Mouse (Mus musculus) neural tube, embryonic 15.5 days (tissue): ENCODE data around the gene Gm44511. TPM values are rescaled to one million over a fixed set of nuclear protein-coding genes. Genes with fewer than 3 reads are reported as not detected.

Experiments used
- ATAC-seq: fragments of 200-750 bp; cut with Nextera tagmentation; 2 replicates; pipeline ENCODE4 v1.8.0; 2017; ENCODE audit warnings: mild to moderate bottlenecking, moderate TSS enrichment, moderate library complexity; ENCODE audit not compliant: low FRiP score
- H3K27ac ChIP-seq: fragments of 300-500 bp; sonication (generic); replicated peaks from 2 replicates; pipeline ENCODE4 v1.5.1; 2015; ENCODE audit warnings: mild to moderate bottlenecking, inconsistent platforms
- H3K27me3 ChIP-seq: fragments of 300-500 bp; sonication (generic); replicated peaks from 2 replicates; pipeline ENCODE4 v1.6.1; 2015; ENCODE audit warnings: inconsistent platforms
- H3K36me3 ChIP-seq: fragments of 300-500 bp; sonication (generic); 2 replicates; pipeline ENCODE4 v1.6.1; 2015; ENCODE audit warnings: inconsistent platforms
- H3K4me1 ChIP-seq: fragments of 300-500 bp; sonication (generic); 2 replicates; pipeline ENCODE4 v1.6.1; 2015; ENCODE audit warnings: inconsistent platforms
- H3K4me2 ChIP-seq: fragments of 300-500 bp; sonication (generic); 2 replicates; pipeline ENCODE4 v1.6.1; 2015; ENCODE audit warnings: inconsistent platforms, mild to moderate bottlenecking, moderate library complexity
- H3K4me3 ChIP-seq: fragments of 300-500 bp; sonication (generic); replicated peaks from 2 replicates; pipeline ENCODE4 v1.5.1; 2015; ENCODE audit warnings: mild to moderate bottlenecking, inconsistent platforms
- H3K9ac ChIP-seq: fragments of 300-500 bp; sonication (generic); replicated peaks from 2 replicates; pipeline ENCODE4 v1.6.1; 2015; ENCODE audit warnings: mild to moderate bottlenecking, inconsistent platforms
- H3K9me3 ChIP-seq: fragments of 300-500 bp; sonication (generic); replicated peaks from 2 replicates; pipeline ENCODE4 v1.6.1; 2016; ENCODE audit warnings: inconsistent platforms
- WGBS: fragments of 180-500 bp; shearing (Covaris S2); methylation state at CpG from one replicate; pipeline ENCODE4 v1.1.7; 2015; ENCODE audit warnings: mixed read lengths; 5-methylcytosine and 5-hydroxymethylcytosine counted together
- polyA plus RNA-seq: library from polyadenylated mRNA; unstranded; fragments of >200 nt; fragmentation: Nextera tagmentation; extraction: Ambion mirVana; gene quantifications from 2 replicates; pipeline ENCODE4 v1.2.1, GENCODE M21; 2015

The Gm44511 gene
- polyA plus RNA-seq, 1 experiment from 2014 or later = not detected

DNA sequence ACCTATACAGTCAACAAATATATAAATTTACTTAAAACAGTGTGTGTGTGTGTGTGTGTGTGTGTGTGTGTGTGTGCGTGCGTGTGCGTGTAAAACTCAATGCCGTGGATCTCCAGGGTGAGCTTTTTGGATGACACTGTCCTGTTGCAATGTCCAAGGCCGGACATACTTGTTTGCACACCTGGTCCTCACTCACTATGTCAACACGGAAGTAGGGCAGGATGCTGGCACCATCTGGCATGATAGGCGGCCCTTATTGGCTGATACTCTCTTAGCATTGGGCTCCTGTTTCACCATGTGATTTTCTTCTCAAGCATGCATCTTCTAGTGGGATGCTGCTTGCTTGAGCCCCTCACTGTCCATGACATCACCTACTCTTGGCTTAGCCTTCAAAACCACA lies 13.8 kb upstream of the Gm44511 start:
- WGBS = 76% methylated on average over 7 of the region's 7 CpGs
- H3K4me3 ChIP-seq = peak overlapping the region; percentile 77
- H3K4me1 ChIP-seq = peaks cover 33% of the 10 kb centered on the region
- no peaks in the 10 kb centered on the region for H3K27me3 ChIP-seq
- no peak overlapping the region for H3K9ac ChIP-seq
- ATAC-seq = no peak
- H3K36me3 ChIP-seq = no peaks in the 10 kb centered on the region
- no peaks in the 10 kb centered on the region for H3K9me3 ChIP-seq
- peak overlapping the region; percentile 70 for H3K4me2 ChIP-seq
- H3K27ac ChIP-seq = no peak overlapping the region; the same call in 1 of the 2 replicates

- H3K9me3 ChIP-seq = no peaks in the 10 kb centered on the region
- 0 out of 2 replicates have a peak, but pooled peaks have one; percentile 0 for ATAC-seq
- H3K4me2 ChIP-seq = peak overlapping the region; percentile 70
- peak overlapping the region; percentile 77 for H3K4me3 ChIP-seq
- peaks cover 28% of the 10 kb centered on the region for H3K4me1 ChIP-seq
- no peaks in the 10 kb centered on the region for H3K36me3 ChIP-seq
- WGBS = under 1% methylated on average over 17 of the region's 17 CpGs
- H3K27ac ChIP-seq = peak overlapping the region; percentile 93
- no peaks in the 10 kb centered on the region for H3K27me3 ChIP-seq
- peak overlapping the region; percentile 40 for H3K9ac ChIP-seq
Observed at GRCm38 (mm10) chr6:128839266-128839771, 13.2 kb upstream of the Gm44511 start.

GRCm38 (mm10) chr6:128838342-128839265 lies 12.5 kb upstream of the Gm44511 start:
- Histone ChIP-seq H3K4me3 (peak overlapping the region; percentile 77), H3K9ac (peak overlapping the region; percentile 80), H3K4me2 (peak overlapping the region; percentile 70), H3K36me3 (no peaks in the 10 kb centered on the region), H3K27ac (peak overlapping the region; percentile 93), H3K4me1 (peaks cover 24% of the 10 kb centered on the region), H3K9me3 (no peaks in the 10 kb centered on the region), H3K27me3 (no peaks in the 10 kb centered on the region)
- peak; percentile 68 for ATAC-seq
- under 1% methylated on average over 49 of the region's 49 CpGs for WGBS

- Histone ChIP-seq H3K9me3 (no peaks in the 10 kb centered on the region), H3K9ac (peak overlapping the region; percentile 43), H3K4me3 (peak overlapping the region; percentile 77), H3K4me2 (peak overlapping the region; percentile 70), H3K4me1 (peaks cover 24% of the 10 kb centered on the region), H3K36me3 (no peaks in the 10 kb centered on the region), H3K27ac (peak overlapping the region; percentile 93), H3K27me3 (no peaks in the 10 kb centered on the region)
- ATAC-seq = peak; percentile 40
- 3% methylated on average over 14 of the region's 14 CpGs for WGBS
Observed at GRCm38 (mm10) chr6:128837454-128838341, 11.6 kb upstream of the Gm44511 start.

DNA sequence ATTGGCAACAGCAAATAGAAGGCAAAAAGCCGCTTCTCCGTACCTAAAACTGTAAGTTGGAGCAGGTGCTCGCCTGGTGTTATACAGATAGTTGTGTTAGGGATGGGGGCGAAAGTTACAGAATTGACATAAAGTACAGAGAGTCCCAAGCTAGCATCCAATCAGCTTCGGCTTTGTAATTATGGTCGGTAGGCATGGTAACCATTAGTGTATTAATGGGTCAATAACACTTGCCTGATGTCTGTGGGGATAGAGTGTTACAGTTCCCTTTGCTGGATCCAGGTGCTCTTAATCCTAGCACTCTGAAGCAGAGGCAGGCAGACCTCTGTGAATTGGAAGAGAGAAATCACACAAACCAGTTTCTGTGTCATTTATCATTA lies 10.8 kb upstream of the Gm44511 start:
- no peak for ATAC-seq
- 86% methylated on average over 6 of the region's 6 CpGs for WGBS
- peaks cover 22% of the 10 kb centered on the region for H3K4me1 ChIP-seq
- peak overlapping the region; percentile 77 for H3K4me3 ChIP-seq
- no peaks in the 10 kb centered on the region for H3K36me3 ChIP-seq
- H3K9me3 ChIP-seq = no peaks in the 10 kb centered on the region
- H3K4me2 ChIP-seq = peak overlapping the region; percentile 70
- H3K27me3 ChIP-seq = no peaks in the 10 kb centered on the region
- no peak overlapping the region for H3K9ac ChIP-seq
- peak overlapping the region; percentile 93 for H3K27ac ChIP-seq

DNA sequence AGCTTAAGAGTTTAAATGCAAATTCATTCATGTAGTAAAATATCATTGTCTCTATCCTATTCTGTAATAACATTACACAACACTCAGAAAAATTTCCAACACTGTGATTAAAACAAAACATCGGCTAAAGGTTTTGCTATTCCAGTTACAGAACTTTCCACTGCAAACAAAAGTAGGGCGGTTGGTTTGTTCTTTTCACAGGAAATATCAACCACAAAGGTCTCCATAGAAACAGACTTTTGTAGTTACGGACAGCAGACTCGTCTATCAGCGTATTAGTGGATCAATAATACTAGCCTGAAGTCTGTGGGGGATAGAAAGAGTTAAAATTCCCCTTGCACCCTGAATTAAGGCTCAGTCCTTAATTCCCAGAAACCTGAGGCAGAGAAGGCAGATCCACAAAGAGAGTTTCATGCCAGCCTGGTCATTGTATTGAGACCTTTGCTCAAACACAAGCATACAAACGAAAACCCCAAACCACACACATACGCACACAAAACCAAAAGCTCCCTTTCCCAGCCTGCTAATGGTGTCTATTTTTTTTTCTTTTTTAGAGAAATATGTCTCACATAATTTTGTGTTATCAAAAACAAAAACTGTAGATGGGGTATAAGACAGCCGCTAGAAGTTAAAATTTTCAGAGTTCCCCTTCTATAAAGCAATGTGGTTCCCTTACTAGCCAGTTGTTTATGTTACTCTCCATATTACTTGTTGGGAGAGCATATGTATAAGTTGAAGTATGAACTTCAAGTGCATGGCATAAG lies 10.3 kb upstream of the Gm44511 start:
- no peak overlapping the region for H3K4me3 ChIP-seq
- peak overlapping the region; percentile 70; the same call in 1 of the 2 replicates for H3K4me2 ChIP-seq
- no peak for ATAC-seq
- no peaks in the 10 kb centered on the region for H3K27me3 ChIP-seq
- peaks cover 16% of the 10 kb centered on the region for H3K4me1 ChIP-seq
- no peak overlapping the region for H3K9ac ChIP-seq
- 79% methylated on average over 8 of the region's 8 CpGs for WGBS
- H3K9me3 ChIP-seq = no peaks in the 10 kb centered on the region
- no peaks in the 10 kb centered on the region for H3K36me3 ChIP-seq
- H3K27ac ChIP-seq = no peak overlapping the region

- Histone ChIP-seq H3K4me2 (no peak overlapping the region), H3K9ac (no peak overlapping the region), H3K36me3 (no peaks in the 10 kb centered on the region), H3K27ac (no peak overlapping the region), H3K9me3 (no peaks in the 10 kb centered on the region), H3K4me1 (peaks cover 16% of the 10 kb centered on the region), H3K4me3 (no peak overlapping the region), H3K27me3 (no peaks in the 10 kb centered on the region)
- no peak for ATAC-seq
- WGBS = 84% methylated on average over 4 of the region's 4 CpGs
Observed at GRCm38 (mm10) chr6:128835571-128835970, 9.5 kb upstream of the Gm44511 start.

DNA sequence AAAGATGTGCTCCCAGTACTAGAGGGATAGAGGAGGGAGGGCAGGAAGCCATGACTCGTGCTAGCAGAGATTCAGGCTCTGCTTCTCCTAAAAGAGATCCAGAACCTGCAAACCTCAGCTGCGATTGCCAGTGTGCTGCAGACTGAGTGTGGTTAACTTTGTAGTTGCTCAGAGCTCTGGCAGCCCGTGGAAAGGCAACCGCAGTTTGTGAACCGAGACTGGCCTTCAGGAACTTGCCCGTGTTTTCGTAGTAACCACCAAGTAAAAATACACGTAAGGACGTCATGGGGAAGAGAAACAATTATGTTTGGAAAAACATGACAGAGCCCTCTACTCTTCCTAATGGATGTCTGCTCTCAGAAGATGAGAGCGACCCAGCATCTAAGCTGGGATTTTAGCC lies 6.9 kb upstream of the Gm44511 start:
- H3K27ac ChIP-seq = no peak overlapping the region
- H3K4me1 ChIP-seq = 0 out of 2 replicates have a peak, but pooled peaks cover 9% of the 10 kb centered on the region
- no peaks in the 10 kb centered on the region for H3K9me3 ChIP-seq
- no peak overlapping the region for H3K9ac ChIP-seq
- H3K4me3 ChIP-seq = no peak overlapping the region
- H3K27me3 ChIP-seq = no peaks in the 10 kb centered on the region
- H3K36me3 ChIP-seq = no peaks in the 10 kb centered on the region
- WGBS = 85% methylated on average over 10 of the region's 10 CpGs
- ATAC-seq = no peak
- no peak overlapping the region for H3K4me2 ChIP-seq

DNA sequence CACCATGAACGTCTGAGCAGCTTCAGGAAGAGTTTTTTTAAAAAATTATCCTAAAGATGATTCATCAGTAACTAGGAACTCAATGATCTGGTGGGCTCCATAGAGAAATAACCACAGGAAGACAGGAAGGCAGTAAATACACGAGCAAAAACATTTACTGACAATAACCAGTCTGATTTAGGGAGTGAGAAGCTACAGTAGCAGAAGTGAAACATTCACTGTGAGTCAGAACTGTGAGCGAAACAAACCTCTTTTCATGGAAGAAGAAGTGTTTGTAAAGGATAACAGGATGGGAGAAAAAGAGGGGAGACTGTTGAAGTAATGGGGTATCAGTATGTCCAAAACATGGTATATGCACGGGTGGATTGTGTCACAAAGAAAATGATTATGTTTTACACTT lies 3.7 kb upstream of the Gm44511 start:
- Histone ChIP-seq H3K27me3 (no peaks in the 10 kb centered on the region), H3K36me3 (no peaks in the 10 kb centered on the region), H3K9ac (no peak overlapping the region), H3K4me2 (no peak overlapping the region), H3K9me3 (no peaks in the 10 kb centered on the region), H3K27ac (no peak overlapping the region), H3K4me1 (no peaks in the 10 kb centered on the region), H3K4me3 (no peak overlapping the region)
- ATAC-seq = no peak
- 65% methylated on average over 4 of the region's 4 CpGs for WGBS

DNA sequence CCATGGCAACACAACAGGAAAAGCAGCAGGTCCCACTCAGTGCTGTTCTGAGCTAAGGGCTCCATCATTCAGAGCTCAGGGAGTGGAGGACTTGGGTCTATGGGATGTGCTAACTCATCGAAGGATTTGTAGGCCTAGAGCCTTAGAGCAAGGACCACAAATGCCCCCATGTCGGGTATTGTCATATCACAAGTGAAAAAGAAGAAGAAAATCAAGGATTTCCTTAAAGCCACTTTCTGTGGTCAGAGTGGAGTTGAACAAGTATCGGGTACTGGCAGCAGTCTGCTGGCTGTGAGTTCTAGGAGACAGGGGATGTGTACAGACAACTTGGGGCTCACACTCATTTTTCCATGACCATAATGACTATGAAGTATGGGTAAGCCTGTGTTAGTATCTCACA lies 666 bp upstream of the Gm44511 start:
- no peak for ATAC-seq
- Histone ChIP-seq H3K27me3 (no peaks in the 10 kb centered on the region), H3K9ac (no peak overlapping the region), H3K27ac (no peak overlapping the region), H3K4me1 (no peaks in the 10 kb centered on the region), H3K9me3 (no peaks in the 10 kb centered on the region), H3K4me2 (no peak overlapping the region), H3K36me3 (no peaks in the 10 kb centered on the region), H3K4me3 (no peak overlapping the region)
- WGBS = 86% methylated on average over 3 of the region's 3 CpGs
